Mouse (Mus musculus): ENCODE measurements around the gene Cpa4.

- TF ChIP-seq CTCF (IDR thresholded peaks at IDR 0.05; ENCODE audit: borderline replicate concordance, insufficient read depth, low read length): no peak
- no peak for TF ChIP-seq POLR2A (IDR thresholded peaks at IDR 0.05; ENCODE audit: low read depth, low read length)
Observed at GRCm38 (mm10) chr6:30638674-30639268, 70.6 kb downstream of the Cpa4 start, which contains the start of gene Cpa1.

Data from embryonic fibroblast, embryonic 13.5 days (primary cell).